Mouse (Mus musculus) megakaryocyte, embryonic 14.5 days (primary cell): ENCODE results near the gene Lmtk2. TPM values are rescaled to one million over a fixed set of nuclear protein-coding genes. Genes with fewer than 3 reads are reported as not detected.

Experiments
- H3K27me3 ChIP-seq: replicated peaks from 2 replicates; pipeline ENCODE3; 2012; ENCODE audit warnings: inconsistent platforms
- H3K36me3 ChIP-seq: replicated peaks from 2 replicates; pipeline ENCODE3; 2012; ENCODE audit warnings: low read length, inconsistent platforms, mixed read lengths
- H3K4me1 ChIP-seq: 2 replicates; pipeline ENCODE4 v1.6.1; 2012; ENCODE audit warnings: inconsistent platforms
- H3K4me3 ChIP-seq: replicated peaks from 2 replicates; pipeline ENCODE3; 2012; ENCODE audit warnings: moderate library complexity, mild to moderate bottlenecking, inconsistent platforms
- H3K9me3 ChIP-seq: 2 replicates; pipeline ENCODE4 v1.6.1; 2012; ENCODE audit warnings: inconsistent platforms
- FLI1 ChIP-seq: IDR thresholded peaks from 2 replicates; pipeline ENCODE4 v1.6.1; 2012; ENCODE audit warnings: low read length, inconsistent platforms, mixed read lengths
- GATA1 ChIP-seq: IDR thresholded peaks from 3 replicates; pipeline ENCODE4 v1.6.1; 2012; ENCODE audit warnings: mixed read lengths, low read length, inconsistent platforms, borderline replicate concordance
- polyA plus RNA-seq: library from polyadenylated mRNA; stranded (reverse); fragments of >175 nt; gene quantifications from 2 replicates; pipeline ENCODE4 v1.2.3, GENCODE M21; 2012; ENCODE audit warnings: low replicate concordance; ENCODE audit not compliant: insufficient read depth

Gene Lmtk2
- 2.0 and 2.8 TPM in 2 replicates for polyA plus RNA-seq

- no peaks in the 10 kb centered on the region for H3K36me3 ChIP-seq
- peaks cover 49% of the 10 kb centered on the region for H3K4me1 ChIP-seq
- H3K9me3 ChIP-seq, result peaks cover 5% of the 10 kb centered on the region
- peaks cover 40% of the 10 kb centered on the region for H3K27me3 ChIP-seq
- peak within 1 kb of the TSS; percentile 97 for H3K4me3 ChIP-seq
- no peak for TF ChIP-seq FLI1
- no peak for TF ChIP-seq GATA1
Observed at GRCm38 (mm10) chr5:144100149-144100935, at the start of gene Lmtk2. Gene Lmtk2 (plus strand): TSS chr5:144100436.

GRCm38 (mm10) chr5:144051268-144051667 lies 49.0 kb upstream of the Lmtk2 start:
- H3K36me3 ChIP-seq, result no peaks in the 10 kb centered on the region
- H3K27me3 ChIP-seq, result peaks cover 14% of the 10 kb centered on the region
- TF ChIP-seq FLI1 (no peak), GATA1 (no peak)
- peaks cover 5% of the 10 kb centered on the region; the same call in 1 of the 2 replicates for H3K9me3 ChIP-seq
- H3K4me3 ChIP-seq, result no peak overlapping the region
- no peaks in the 10 kb centered on the region for H3K4me1 ChIP-seq

GRCm38 (mm10) chr5:144053450-144053849 lies 46.8 kb upstream of the Lmtk2 start:
- H3K9me3 ChIP-seq, result peaks cover 5% of the 10 kb centered on the region; the same call in 1 of the 2 replicates
- H3K27me3 ChIP-seq, result peaks cover 9% of the 10 kb centered on the region
- TF ChIP-seq FLI1 (no peak), GATA1 (no peak)
- no peak overlapping the region for H3K4me3 ChIP-seq
- H3K4me1 ChIP-seq, result no peaks in the 10 kb centered on the region
- no peaks in the 10 kb centered on the region for H3K36me3 ChIP-seq

GRCm38 (mm10) chr5:144054340-144054739 lies 45.9 kb upstream of the Lmtk2 start:
- Histone ChIP-seq H3K9me3 (peaks cover 5% of the 10 kb centered on the region; the same call in 1 of the 2 replicates), H3K4me3 (no peak overlapping the region), H3K27me3 (peaks cover 9% of the 10 kb centered on the region), H3K4me1 (no peaks in the 10 kb centered on the region), H3K36me3 (no peaks in the 10 kb centered on the region)
- no peak for TF ChIP-seq FLI1
- TF ChIP-seq GATA1, result no peak

- H3K4me1 ChIP-seq, result no peaks in the 10 kb centered on the region
- peaks cover 2% of the 10 kb centered on the region for H3K27me3 ChIP-seq
- no peak for TF ChIP-seq FLI1
- H3K4me3 ChIP-seq, result no peak overlapping the region
- H3K9me3 ChIP-seq, result peaks cover 13% of the 10 kb centered on the region
- no peaks in the 10 kb centered on the region for H3K36me3 ChIP-seq
Observed at GRCm38 (mm10) chr5:144064093-144064492, 36.1 kb upstream of the Lmtk2 start.

GRCm38 (mm10) chr5:144066036-144066435 lies 34.2 kb upstream of the Lmtk2 start:
- Histone ChIP-seq H3K27me3 (peaks cover 2% of the 10 kb centered on the region), H3K4me3 (no peak overlapping the region), H3K4me1 (no peaks in the 10 kb centered on the region), H3K9me3 (peaks cover 17% of the 10 kb centered on the region), H3K36me3 (no peaks in the 10 kb centered on the region)
- TF ChIP-seq GATA1 (no peak), FLI1 (no peak)

GRCm38 (mm10) chr5:144070064-144070463 lies 30.2 kb upstream of the Lmtk2 start:
- Histone ChIP-seq H3K27me3 (peaks cover 1% of the 10 kb centered on the region), H3K36me3 (no peaks in the 10 kb centered on the region), H3K4me1 (no peaks in the 10 kb centered on the region), H3K4me3 (no peak overlapping the region), H3K9me3 (peaks cover 17% of the 10 kb centered on the region)
- no peak for TF ChIP-seq FLI1

- no peaks in the 10 kb centered on the region for H3K4me1 ChIP-seq
- no peak overlapping the region for H3K4me3 ChIP-seq
- no peak for TF ChIP-seq FLI1
- TF ChIP-seq GATA1, result no peak
- no peaks in the 10 kb centered on the region for H3K36me3 ChIP-seq
- peaks cover 3% of the 10 kb centered on the region for H3K27me3 ChIP-seq
- H3K9me3 ChIP-seq, result peaks cover 21% of the 10 kb centered on the region
Observed at GRCm38 (mm10) chr5:144071249-144071648, 29.0 kb upstream of the Lmtk2 start.

GRCm38 (mm10) chr5:144077541-144077940 lies 22.7 kb upstream of the Lmtk2 start:
- H3K27me3 ChIP-seq, result peaks cover 12% of the 10 kb centered on the region
- no peak for TF ChIP-seq FLI1
- TF ChIP-seq GATA1, result no peak
- H3K36me3 ChIP-seq, result no peaks in the 10 kb centered on the region
- H3K4me3 ChIP-seq, result no peak overlapping the region
- H3K9me3 ChIP-seq, result peaks cover 11% of the 10 kb centered on the region; the same call in 1 of the 2 replicates
- no peaks in the 10 kb centered on the region for H3K4me1 ChIP-seq

GRCm38 (mm10) chr5:144080886-144081285 lies 19.4 kb upstream of the Lmtk2 start:
- Histone ChIP-seq H3K27me3 (peaks cover 14% of the 10 kb centered on the region), H3K36me3 (no peaks in the 10 kb centered on the region), H3K9me3 (peaks cover 24% of the 10 kb centered on the region), H3K4me1 (no peaks in the 10 kb centered on the region), H3K4me3 (no peak overlapping the region)
- no peak for TF ChIP-seq FLI1
- no peak for TF ChIP-seq GATA1

GRCm38 (mm10) chr5:144082006-144082405 lies 18.2 kb upstream of the Lmtk2 start:
- Histone ChIP-seq H3K9me3 (peaks cover 24% of the 10 kb centered on the region), H3K4me1 (no peaks in the 10 kb centered on the region), H3K36me3 (no peaks in the 10 kb centered on the region), H3K27me3 (peaks cover 13% of the 10 kb centered on the region), H3K4me3 (no peak overlapping the region)
- no peak for TF ChIP-seq FLI1
- no peak for TF ChIP-seq GATA1
